In genomic region chr8:108790559-108791293, GRCm38 (mm10) we compare ENCODE assay signal across 9 mouse cellular contexts.
DNase-seq lines count a peak whose midpoint lies in the region; ATAC-seq and TF ChIP-seq lines count a peak whose summit lies in the region.
"Had no signal": no experiment of that assay in that cellular context is flagged by ENCODE, and none has a peak within 500 bp of the region (broad histone marks: within the 10 kb centered on the region; RNA-seq: fewer than 3 reads in every experiment).

No protein-coding gene starts in this region.

- peaks cover 39% of the 10 kb centered on the region for H3K4me1 ChIP-seq in forebrain, embryonic 13.5 days
- H3K4me1 ChIP-seq in forebrain, embryonic 11.5 days (replicated peaks; ENCODE audit: control insufficient read depth, insufficient read depth, low read length), result peaks cover 22% of the 10 kb centered on the region
- peaks cover 7% of the 10 kb centered on the region for H3K4me1 ChIP-seq in embryonic facial prominence, embryonic 11.5 days (ENCODE audit: control insufficient read depth, insufficient read depth, low read length)
- peaks cover 23% of the 10 kb centered on the region for H3K4me1 ChIP-seq in hindbrain, embryonic 14.5 days (replicated peaks; ENCODE audit: control insufficient read depth, insufficient read depth, low read length)
- H3K4me1 ChIP-seq in midbrain, postnatal 0 days (ENCODE audit: insufficient read depth, low read length), result peaks cover 21% of the 10 kb centered on the region; the same call in 1 of the 2 replicates

- H3K36me3 ChIP-seq in forebrain, embryonic 13.5 days (ENCODE audit: poor library complexity, severe bottlenecking), result peaks cover 40% of the 10 kb centered on the region
- H3K36me3 ChIP-seq in forebrain, embryonic 11.5 days (ENCODE audit: control insufficient read depth, insufficient read depth, low read length), result peaks cover 27% of the 10 kb centered on the region
- peaks cover 24% of the 10 kb centered on the region for H3K36me3 ChIP-seq in embryonic facial prominence, embryonic 11.5 days (replicated peaks; ENCODE audit: control insufficient read depth, insufficient read depth, low read depth, low read length)
- H3K36me3 ChIP-seq in hindbrain, embryonic 14.5 days (replicated peaks; ENCODE audit: control insufficient read depth, insufficient read depth), result peaks cover 36% of the 10 kb centered on the region
- H3K36me3 ChIP-seq in midbrain, postnatal 0 days (ENCODE audit: insufficient read depth, low read length), result peaks cover 27% of the 10 kb centered on the region; the same call in 1 of the 2 replicates

- H3K4me3 ChIP-seq in forebrain, embryonic 13.5 days, result no peak overlapping the region
- H3K4me3 ChIP-seq in forebrain, embryonic 11.5 days (ENCODE audit: low read depth, low read length), result no peak overlapping the region
- no peak overlapping the region for H3K4me3 ChIP-seq in embryonic facial prominence, embryonic 11.5 days (ENCODE audit: low read depth, low read length)
- H3K4me3 ChIP-seq in hindbrain, embryonic 14.5 days (replicated peaks; ENCODE audit: low read length), result no peak overlapping the region
- no peak overlapping the region for H3K4me3 ChIP-seq in left cerebral cortex, adult 2 months
- no peak overlapping the region for H3K4me3 ChIP-seq in midbrain, postnatal 0 days (ENCODE audit: low read depth, low read length)
- H3K4me3 ChIP-seq: neural tube, embryonic 12.5 days had no signal

- H3K4me2 ChIP-seq in forebrain, embryonic 13.5 days, result no peak overlapping the region
- no peak overlapping the region for H3K4me2 ChIP-seq in forebrain, embryonic 11.5 days (ENCODE audit: low read depth, low read length, severe bottlenecking)
- no peak overlapping the region for H3K4me2 ChIP-seq in embryonic facial prominence, embryonic 11.5 days (ENCODE audit: low read depth, low read length)
- no peak overlapping the region for H3K4me2 ChIP-seq in hindbrain, embryonic 14.5 days (replicated peaks)
- no peak overlapping the region for H3K4me2 ChIP-seq in midbrain, postnatal 0 days (ENCODE audit: low read depth, low read length, poor library complexity, severe bottlenecking)
- H3K4me2 ChIP-seq: neural tube, embryonic 12.5 days had no signal

- no peak overlapping the region for H3K27ac ChIP-seq in forebrain, embryonic 13.5 days
- H3K27ac ChIP-seq in forebrain, embryonic 11.5 days (ENCODE audit: low read depth, low read length), result no peak overlapping the region
- H3K27ac ChIP-seq in embryonic facial prominence, embryonic 11.5 days (replicated peaks; ENCODE audit: low read depth, low read length), result no peak overlapping the region
- no peak overlapping the region for H3K27ac ChIP-seq in hindbrain, embryonic 14.5 days
- no peak overlapping the region for H3K27ac ChIP-seq in left cerebral cortex, adult 2 months
- H3K27ac ChIP-seq in midbrain, postnatal 0 days (ENCODE audit: low read depth, low read length), result no peak overlapping the region
- H3K27ac ChIP-seq: neural tube, embryonic 12.5 days had no signal

- peak; percentile 75 for TF ChIP-seq CTCF in left cerebral cortex, adult 2 months (IDR thresholded peaks at IDR 0.05)
- peak; percentile 79 for TF ChIP-seq CTCF in midbrain, postnatal 0 days (IDR thresholded peaks at IDR 0.05)

- H3K9me3 ChIP-seq in forebrain, embryonic 13.5 days (replicated peaks), result peaks cover 26% of the 10 kb centered on the region
- peaks cover 9% of the 10 kb centered on the region; the same call in 1 of the 2 replicates for H3K9me3 ChIP-seq in forebrain, embryonic 11.5 days (ENCODE audit: control insufficient read depth, low read length)
- peaks cover 4% of the 10 kb centered on the region; the same call in 1 of the 2 replicates for H3K9me3 ChIP-seq in embryonic facial prominence, embryonic 11.5 days (replicated peaks; ENCODE audit: control insufficient read depth, low read length)
- no peaks in the 10 kb centered on the region; the same call in 1 of the 2 replicates for H3K9me3 ChIP-seq in hindbrain, embryonic 14.5 days (ENCODE audit: control insufficient read depth, low read length)
- H3K9me3 ChIP-seq in midbrain, postnatal 0 days (ENCODE audit: low read length), result no peaks in the 10 kb centered on the region

- WGBS in forebrain, embryonic 13.5 days, result 78% methylated on average over 14 of the region's 14 CpGs
- WGBS in forebrain, embryonic 11.5 days, result 77% methylated on average over 14 of the region's 14 CpGs
- 58% methylated on average over 14 of the region's 14 CpGs for WGBS in embryonic facial prominence, embryonic 11.5 days
- 59% methylated on average over 14 of the region's 14 CpGs for WGBS in hindbrain, embryonic 14.5 days
- WGBS in midbrain, postnatal 0 days, result 59% methylated on average over 14 of the region's 14 CpGs

- ATAC-seq in forebrain, embryonic 13.5 days, result peak; percentile 32; the same call in 1 of the 2 replicates
- ATAC-seq in forebrain, embryonic 11.5 days (replicated peaks; ENCODE audit: low FRiP score), result no peak
- ATAC-seq in embryonic facial prominence, embryonic 11.5 days (replicated peaks; ENCODE audit: insufficient number of reproducible peaks, low FRiP score, low TSS enrichment, low read depth), result no peak
- peak; percentile 16; the same call in 1 of the 2 replicates for ATAC-seq in hindbrain, embryonic 14.5 days (ENCODE audit: low FRiP score)
- no peak; the same call in 1 of the 2 replicates for ATAC-seq in midbrain, postnatal 0 days (ENCODE audit: low FRiP score)

- no peak for DNase-seq in forebrain, embryonic 11.5 days (ENCODE audit: low spot score)
- DNase-seq in MN1 (ENCODE audit: low spot score), result peak; percentile 75
- DNase-seq in embryonic facial prominence, embryonic 11.5 days (ENCODE audit: low spot score), result peak; percentile 46
- peak; percentile 77 for DNase-seq in hindbrain, embryonic 14.5 days (ENCODE audit: low spot score)
- peak; percentile 33 to 38 for DNase-seq in left cerebral cortex, adult 2 months (ENCODE audit: extremely low spot score in 1 of 2, low spot score in 2 of 2)
- DNase-seq in midbrain, postnatal 0 days (ENCODE audit: low spot score), result peak; percentile 94
- no peak for DNase-seq in thymus, postnatal 36 days

- H3K27me3 ChIP-seq in forebrain, embryonic 13.5 days, result peaks cover 49% of the 10 kb centered on the region
- H3K27me3 ChIP-seq in forebrain, embryonic 11.5 days (ENCODE audit: control insufficient read depth, insufficient read depth, low read length), result peaks cover 9% of the 10 kb centered on the region
- no peaks in the 10 kb centered on the region for H3K27me3 ChIP-seq in embryonic facial prominence, embryonic 11.5 days (ENCODE audit: control insufficient read depth, insufficient read depth, low read length)
- peaks cover 20% of the 10 kb centered on the region for H3K27me3 ChIP-seq in hindbrain, embryonic 14.5 days (ENCODE audit: control insufficient read depth, insufficient read depth, low read length)
- no peaks in the 10 kb centered on the region for H3K27me3 ChIP-seq in midbrain, postnatal 0 days (ENCODE audit: insufficient read depth, low read length)
- H3K27me3 ChIP-seq: neural tube, embryonic 12.5 days had no signal

- no peak overlapping the region for H3K9ac ChIP-seq in forebrain, embryonic 13.5 days
- no peak overlapping the region for H3K9ac ChIP-seq in forebrain, embryonic 11.5 days (ENCODE audit: low read length)
- no peak overlapping the region for H3K9ac ChIP-seq in embryonic facial prominence, embryonic 11.5 days (replicated peaks; ENCODE audit: low read length)
- H3K9ac ChIP-seq in hindbrain, embryonic 14.5 days, result no peak overlapping the region
- H3K9ac ChIP-seq in midbrain, postnatal 0 days (replicated peaks; ENCODE audit: low read length, poor library complexity, severe bottlenecking), result no peak overlapping the region
- H3K9ac ChIP-seq: neural tube, embryonic 12.5 days had no signal

- intact Hi-C loops in left cerebral cortex, adult 2 months (cut with DNase I), result loop anchor here (2.0 to 10.0 kb wide), 2 partner anchors 120 to 394 kb away; no protein-coding TSS in a partner anchor

Comparison
In these comparisons a context has a peak if more than half of its experiments do, and no peak if none do; other contexts are left out.
1. ATAC-seq: peak in forebrain, embryonic 13.5 days (single experiment) and hindbrain, embryonic 14.5 days (single experiment); none in forebrain, embryonic 11.5 days (single experiment), embryonic facial prominence, embryonic 11.5 days (single experiment) and midbrain, postnatal 0 days (single experiment).
2. DNase-seq: peak in MN1 (single experiment), embryonic facial prominence, embryonic 11.5 days (single experiment), hindbrain, embryonic 14.5 days (single experiment), left cerebral cortex, adult 2 months (2 of 2) and midbrain, postnatal 0 days (single experiment); none in forebrain, embryonic 11.5 days (single experiment) and thymus, postnatal 36 days (0 of 2).